Mouse (Mus musculus) heart, postnatal 10 days (tissue): Measurements from ENCODE around the gene Mga. TPM values are rescaled to one million over a fixed set of nuclear protein-coding genes. Genes with fewer than 3 reads are reported as not detected.
A peak's percentile ranks its signal among the peaks of the same experiment; 100 is the strongest.

Experiments used
- DNase-seq, 2 experiments: peaks; one replicate each; pipeline ENCODE4 v3.0.0; 2021
- intact Hi-C: fragments of 180-260 bp; cut with DNase I; formaldehyde crosslinking; loops from one replicate; pipeline ENCODE4 v1.15.1; 2025
- total RNA-seq, 2 experiments: library from RNA; stranded (reverse); gene quantifications; 2 replicates each; pipeline ENCODE4 v1.2.3; 2021

Gene Mga
- total RNA-seq: 10 to 100 TPM; 53.2 to 54.4 TPM

- intact Hi-C loops: loop anchor here (2.0 kb wide), 1 partner anchor 110 kb away; the partner anchor contains the start of gene Rpap1
- peak; percentile 97 to 98 for DNase-seq
Observed at GRCm38 (mm10) chr2:119897090-119897732, at the start of gene Mga. Gene Mga (plus strand): TSS chr2:119897228.

- intact Hi-C loops: no loop called here
- DNase-seq: no peak
Observed at GRCm38 (mm10) chr2:119853811-119854210, 43.2 kb upstream of the Mga start.

- intact Hi-C loops: no loop called here
- no peak for DNase-seq
Observed at GRCm38 (mm10) chr2:119855310-119855850, 41.6 kb upstream of the Mga start.

GRCm38 (mm10) chr2:119857341-119857740 lies 39.7 kb upstream of the Mga start:
- intact Hi-C loops: no loop called here
- DNase-seq: no peak

GRCm38 (mm10) chr2:119864484-119864883 lies 32.5 kb upstream of the Mga start:
- DNase-seq: no peak

GRCm38 (mm10) chr2:119872371-119873104 lies 24.5 kb upstream of the Mga start:
- peak; percentile 80 to 83 for DNase-seq
- intact Hi-C loops: loop anchor here (1.0 to 5.0 kb wide), 3 partner anchors 24 to 74 kb away; no protein-coding TSS in a partner anchor

More at GRCm38 (mm10) chr2:119864484-119864883, 32.5 kb upstream of the Mga start:
- intact Hi-C loops: no loop called here

GRCm38 (mm10) chr2:119873105-119873464 lies 23.9 kb upstream of the Mga start:
- peak; percentile 90 to 91 for DNase-seq
- intact Hi-C loops: loop anchor here (1.0 to 5.0 kb wide), 3 partner anchors 23 to 74 kb away; no protein-coding TSS in a partner anchor

GRCm38 (mm10) chr2:119875981-119876380 lies 21.0 kb upstream of the Mga start:
- intact Hi-C loops: no loop called here
- no peak for DNase-seq

GRCm38 (mm10) chr2:119887201-119887600 lies 9.8 kb upstream of the Mga start:
- intact Hi-C loops: no loop called here
- no peak for DNase-seq

- intact Hi-C loops: loop anchor here (1.0 to 2.0 kb wide), 2 partner anchors 23 to 110 kb away; partner anchors contain the start of gene Rpap1
- peak in 1 of 2 experiments; percentile 16 for DNase-seq
Observed at GRCm38 (mm10) chr2:119896553-119897089, 407 bp upstream of the Mga start.

GRCm38 (mm10) chr2:119898141-119898594 lies 1.1 kb downstream of the Mga start:
- intact Hi-C loops: no loop called here

GRCm38 (mm10) chr2:119916007-119916406 lies 19.0 kb downstream of the Mga start:
- intact Hi-C loops: loop anchor here (5.0 kb wide), 2 partner anchors 44 to 129 kb away; partner anchors contain the start of gene Rpap1
- DNase-seq: no peak

More at GRCm38 (mm10) chr2:119898141-119898594, 1.1 kb downstream of the Mga start:
- peak; percentile 65 to 68 for DNase-seq

GRCm38 (mm10) chr2:119917631-119918369 lies 20.8 kb downstream of the Mga start:
- no peak for DNase-seq
- intact Hi-C loops: loop anchor here (5.0 kb wide), 2 partner anchors 45 to 130 kb away; partner anchors contain the start of gene Rpap1

- intact Hi-C loops: loop anchor here (1.0 kb wide), 1 partner anchor 41 kb away; no protein-coding TSS in a partner anchor
- DNase-seq: peak; percentile 67 to 81
Observed at GRCm38 (mm10) chr2:119970571-119970970, 73.5 kb downstream of the Mga start.

GRCm38 (mm10) chr2:119971316-119971715 lies 74.3 kb downstream of the Mga start:
- intact Hi-C loops: no loop called here
- DNase-seq: no peak

GRCm38 (mm10) chr2:119971837-119972536 lies 75.0 kb downstream of the Mga start:
- DNase-seq: peak; percentile 97
- intact Hi-C loops: loop anchor here (2.0 kb wide), 3 partner anchors 23 to 201 kb away; no protein-coding TSS in a partner anchor

GRCm38 (mm10) chr2:119972537-119972879 lies 75.5 kb downstream of the Mga start, which contains the start of gene Mapkbp1:
Gene Mapkbp1 (plus strand): TSS chr2:119972699.
- intact Hi-C loops: loop anchor here (2.0 kb wide), 3 partner anchors 22 to 200 kb away; no protein-coding TSS in a partner anchor
- no peak for DNase-seq

GRCm38 (mm10) chr2:119980343-119980986 lies 83.4 kb downstream of the Mga start:
- intact Hi-C loops: no loop called here
- no peak for DNase-seq

- intact Hi-C loops: no loop called here
- no peak for DNase-seq
Observed at GRCm38 (mm10) chr2:119981631-119982030, 84.6 kb downstream of the Mga start.
